Mouse (Mus musculus) embryonic facial prominence, embryonic 14.5 days (tissue): ENCODE measurements around the gene Slc9a9. TPM values are rescaled to one million over a fixed set of nuclear protein-coding genes. Genes with fewer than 3 reads are reported as not detected.

Experiments used
- ATAC-seq: fragments of 200-750 bp; cut with Nextera tagmentation; 2 replicates; pipeline ENCODE4 v1.8.0; 2017; ENCODE audit warnings: low read depth, moderate number of reproducible peaks, moderate TSS enrichment
- DNase-seq: peaks from one replicate; pipeline ENCODE4 v3.0.0-alpha.2; 2015; ENCODE audit warnings: low spot score
- H3K27ac ChIP-seq: fragments of 300-500 bp; sonication (generic); replicated peaks from 2 replicates; pipeline ENCODE4 v1.5.1; 2014; ENCODE audit warnings: low read depth, mild to moderate bottlenecking, low read length, moderate library complexity
- H3K27me3 ChIP-seq: fragments of 300-500 bp; sonication (generic); replicated peaks from 2 replicates; pipeline ENCODE4 v1.6.1; 2014; ENCODE audit warnings: low read length; ENCODE audit not compliant: control insufficient read depth, insufficient read depth
- H3K36me3 ChIP-seq: fragments of 300-500 bp; sonication (generic); 2 replicates; pipeline ENCODE4 v1.6.1; 2014; ENCODE audit warnings: low read length, mixed read lengths; ENCODE audit not compliant: control insufficient read depth, insufficient read depth
- H3K4me1 ChIP-seq: fragments of 300-500 bp; sonication (generic); 2 replicates; pipeline ENCODE4 v1.6.1; 2014; ENCODE audit warnings: antibody characterized with exemption, low read length; ENCODE audit not compliant: control insufficient read depth, insufficient read depth
- H3K4me2 ChIP-seq: fragments of 300-500 bp; sonication (generic); 2 replicates; pipeline ENCODE4 v1.6.1; 2014; ENCODE audit warnings: low read depth, mild to moderate bottlenecking, low read length, moderate library complexity, mixed read lengths
- H3K4me3 ChIP-seq: fragments of 300-500 bp; sonication (generic); 2 replicates; pipeline ENCODE4 v1.5.1; 2014; ENCODE audit warnings: low read depth, mild to moderate bottlenecking, low read length
- H3K9ac ChIP-seq: fragments of 300-500 bp; sonication (generic); 2 replicates; pipeline ENCODE4 v1.6.1; 2014; ENCODE audit warnings: low read depth, mild to moderate bottlenecking, low read length, moderate library complexity, mixed read lengths
- H3K9me3 ChIP-seq: fragments of 300-500 bp; sonication (generic); 2 replicates; pipeline ENCODE4 v1.6.1; 2016; ENCODE audit warnings: low read length; ENCODE audit not compliant: control insufficient read depth
- WGBS: fragments of 180-500 bp; shearing (Covaris S2); extraction: QIAGEN DNeasy Blood & Tissue Kit; methylation state at CpG from one replicate; pipeline ENCODE4 v1.1.7; 2014; 5-methylcytosine and 5-hydroxymethylcytosine counted together
- polyA plus RNA-seq: library from polyadenylated mRNA; unstranded; fragments of >200 nt; fragmentation: Nextera tagmentation; extraction: Ambion mirVana; gene quantifications from 2 replicates; pipeline ENCODE4 v1.2.1, GENCODE M21; 2014

The Slc9a9 gene
- polyA plus RNA-seq, 1 experiment from 2014 or later = 6.5 TPM

GRCm38 (mm10) chr9:94790966-94791365 lies 121.3 kb downstream of the Slc9a9 start:
- ATAC-seq (no peak), DNase-seq (no peak)
- H3K4me1 ChIP-seq = no peaks in the 10 kb centered on the region
- 98% methylated on average over 2 of the region's 2 CpGs for WGBS
- no peak overlapping the region for H3K4me2 ChIP-seq
- H3K27me3 ChIP-seq = no peaks in the 10 kb centered on the region
- H3K27ac ChIP-seq = no peak overlapping the region
- H3K9me3 ChIP-seq = no peaks in the 10 kb centered on the region
- H3K4me3 ChIP-seq = no peak overlapping the region
- no peak overlapping the region for H3K9ac ChIP-seq
- H3K36me3 ChIP-seq = no peaks in the 10 kb centered on the region

GRCm38 (mm10) chr9:94803073-94803472 lies 133.4 kb downstream of the Slc9a9 start:
- Histone ChIP-seq H3K9ac (no peak overlapping the region), H3K9me3 (no peaks in the 10 kb centered on the region), H3K4me2 (no peak overlapping the region), H3K27me3 (no peaks in the 10 kb centered on the region), H3K4me1 (no peaks in the 10 kb centered on the region), H3K27ac (no peak overlapping the region), H3K4me3 (no peak overlapping the region), H3K36me3 (no peaks in the 10 kb centered on the region)
- ATAC-seq (no peak), DNase-seq (no peak)

GRCm38 (mm10) chr9:94805506-94805905 lies 135.8 kb downstream of the Slc9a9 start:
- DNase-seq = peak; percentile 54

GRCm38 (mm10) chr9:94815518-94815917 lies 145.8 kb downstream of the Slc9a9 start:
- Histone ChIP-seq H3K27ac (no peak overlapping the region), H3K4me1 (0 out of 2 replicates have a peak, but pooled peaks cover 5% of the 10 kb centered on the region), H3K9me3 (no peaks in the 10 kb centered on the region), H3K4me3 (no peak overlapping the region), H3K4me2 (no peak overlapping the region), H3K27me3 (no peaks in the 10 kb centered on the region), H3K9ac (no peak overlapping the region), H3K36me3 (no peaks in the 10 kb centered on the region)
- ATAC-seq (no peak), DNase-seq (no peak)
- 27% methylated on average over 5 of the region's 5 CpGs for WGBS

More at GRCm38 (mm10) chr9:94805506-94805905, 135.8 kb downstream of the Slc9a9 start:
- H3K27ac ChIP-seq = no peak overlapping the region
- no peaks in the 10 kb centered on the region for H3K9me3 ChIP-seq
- H3K9ac ChIP-seq = no peak overlapping the region
- H3K4me3 ChIP-seq = no peak overlapping the region
- no peaks in the 10 kb centered on the region for H3K4me1 ChIP-seq
- ATAC-seq = no peak
- H3K36me3 ChIP-seq = no peaks in the 10 kb centered on the region
- no peaks in the 10 kb centered on the region for H3K27me3 ChIP-seq
- H3K4me2 ChIP-seq = no peak overlapping the region
- WGBS = 52% methylated on average over 8 of the region's 8 CpGs

- DNase-seq = no peak
Measured at GRCm38 (mm10) chr9:94821268-94821667, 151.6 kb downstream of the Slc9a9 start.

GRCm38 (mm10) chr9:94833836-94834235 lies 164.1 kb downstream of the Slc9a9 start:
- Histone ChIP-seq H3K9me3 (no peaks in the 10 kb centered on the region), H3K9ac (no peak overlapping the region), H3K4me1 (no peaks in the 10 kb centered on the region), H3K36me3 (no peaks in the 10 kb centered on the region), H3K27me3 (no peaks in the 10 kb centered on the region), H3K27ac (no peak overlapping the region), H3K4me2 (no peak overlapping the region), H3K4me3 (no peak overlapping the region)
- WGBS = 76% methylated on average over 1 of the region's 1 CpGs
- ATAC-seq (no peak), DNase-seq (no peak)

More at GRCm38 (mm10) chr9:94821268-94821667, 151.6 kb downstream of the Slc9a9 start:
- no peak overlapping the region for H3K4me2 ChIP-seq
- H3K4me1 ChIP-seq = no peaks in the 10 kb centered on the region
- no peaks in the 10 kb centered on the region for H3K9me3 ChIP-seq
- H3K27me3 ChIP-seq = no peaks in the 10 kb centered on the region
- H3K36me3 ChIP-seq = no peaks in the 10 kb centered on the region
- 78% methylated on average over 1 of the region's 1 CpGs for WGBS
- H3K9ac ChIP-seq = no peak overlapping the region
- H3K27ac ChIP-seq = no peak overlapping the region
- no peak for ATAC-seq
- H3K4me3 ChIP-seq = no peak overlapping the region

GRCm38 (mm10) chr9:94837384-94837783 lies 167.7 kb downstream of the Slc9a9 start:
- H3K27me3 ChIP-seq = no peaks in the 10 kb centered on the region
- H3K4me1 ChIP-seq = no peaks in the 10 kb centered on the region
- H3K4me3 ChIP-seq = no peak overlapping the region
- no peak for DNase-seq
- no peak for ATAC-seq
- H3K36me3 ChIP-seq = no peaks in the 10 kb centered on the region
- no peak overlapping the region for H3K9ac ChIP-seq
- H3K4me2 ChIP-seq = no peak overlapping the region
- no peaks in the 10 kb centered on the region for H3K9me3 ChIP-seq
- H3K27ac ChIP-seq = no peak overlapping the region
- 93% methylated on average over 15 of the region's 15 CpGs for WGBS

GRCm38 (mm10) chr9:94838479-94839031 lies 168.8 kb downstream of the Slc9a9 start:
- Histone ChIP-seq H3K4me2 (no peak overlapping the region), H3K4me3 (no peak overlapping the region), H3K36me3 (no peaks in the 10 kb centered on the region), H3K27ac (no peak overlapping the region), H3K4me1 (no peaks in the 10 kb centered on the region), H3K9ac (no peak overlapping the region), H3K9me3 (no peaks in the 10 kb centered on the region), H3K27me3 (no peaks in the 10 kb centered on the region)
- ATAC-seq = no peak
- WGBS = 87% methylated on average over 8 of the region's 8 CpGs
- no peak for DNase-seq

- 83% methylated on average over 11 of the region's 11 CpGs for WGBS
- DNase-seq (no peak), ATAC-seq (no peak)
Measured at GRCm38 (mm10) chr9:94839204-94839603, 169.5 kb downstream of the Slc9a9 start.

More at GRCm38 (mm10) chr9:94839204-94839603, 169.5 kb downstream of the Slc9a9 start:
- no peaks in the 10 kb centered on the region for H3K27me3 ChIP-seq
- no peaks in the 10 kb centered on the region for H3K4me1 ChIP-seq
- no peak overlapping the region for H3K9ac ChIP-seq
- H3K4me2 ChIP-seq = no peak overlapping the region
- H3K4me3 ChIP-seq = no peak overlapping the region
- no peak overlapping the region for H3K27ac ChIP-seq
- no peaks in the 10 kb centered on the region for H3K36me3 ChIP-seq
- H3K9me3 ChIP-seq = no peaks in the 10 kb centered on the region
